In genomic region chr17:45655820-45656219, GRCm38 (mm10) we compare ENCODE assay signal across 9 mouse cellular contexts. TPM values are rescaled to one million over a fixed set of nuclear protein-coding genes. Genes with fewer than 3 reads are reported as not detected.
A peak's percentile ranks its signal among the peaks of the same experiment; 100 is the strongest.
DNase-seq lines count a peak whose midpoint lies in the region; ATAC-seq and TF ChIP-seq lines count a peak whose summit lies in the region.
"Had no signal": no experiment of that assay in that cellular context is flagged by ENCODE, and none has a peak within 500 bp of the region (broad histone marks: within the 10 kb centered on the region; RNA-seq: fewer than 3 reads in every experiment).

No protein-coding gene starts in this region.

- TF ChIP-seq EP300 in liver, postnatal 0 days (IDR thresholded peaks at IDR 0.05; ENCODE audit: low read depth) = no peak

- peak; percentile 8 to 36 for DNase-seq in kidney, postnatal 36 days
- DNase-seq in kidney, adult 11 months = no peak
- DNase-seq in ES-E14 (ENCODE audit: low read depth, low spot score) = peak; percentile 56
- peak; percentile 47 for DNase-seq in adipocyte (ENCODE audit: low spot score)
- peak; percentile 52 for DNase-seq in liver, postnatal 0 days
- no peak for DNase-seq in right cerebral cortex, adult 2 months (ENCODE audit: low spot score in 2 of 2)
- DNase-seq in left cerebral cortex, adult 8-10 months (ENCODE audit: low spot score in 2 of 2) = no peak
- DNase-seq: right cerebral cortex, postnatal 4 days had no signal

- H3K27ac ChIP-seq in ES-E14 (ENCODE audit: insufficient read depth, low read depth, low read length, poor library complexity, severe bottlenecking) = no peak overlapping the region
- H3K27ac ChIP-seq in liver, postnatal 0 days (ENCODE audit: low read depth) = no peak overlapping the region

- in situ Hi-C loops in ES-E14 (cut with MboI; ENCODE audit: low sequenced_read_pairs in 2 of 2, unreplicated experiment in 2 of 2) = no loop called here

- H3K27me3 ChIP-seq in liver, postnatal 0 days (ENCODE audit: insufficient read depth, low read length) = no peaks in the 10 kb centered on the region

- H3K4me1 ChIP-seq in ES-E14 (ENCODE audit: control insufficient read depth in 2 of 2, insufficient read depth in 2 of 2, low read length in 2 of 2, poor library complexity in 1 of 2) = peaks cover 0 to 3% of the 10 kb centered on the region in 2 experiments; a peak in 2 of 4 replicates
- no peaks in the 10 kb centered on the region for H3K4me1 ChIP-seq in liver, postnatal 0 days (ENCODE audit: insufficient read depth)

- 21% methylated on average over 6 of the region's 6 CpGs for WGBS in liver, postnatal 0 days (ENCODE audit: insufficient replicate concordance)

- TF ChIP-seq CTCF in liver, postnatal 0 days (IDR thresholded peaks at IDR 0.05; ENCODE audit: low read depth) = peak; percentile 69

- H3K36me3 ChIP-seq in ES-E14 (ENCODE audit: control insufficient read depth, insufficient read depth, low read length, poor library complexity, severe bottlenecking) = peaks cover 2% of the 10 kb centered on the region; the same call in 1 of the 2 replicates
- no peaks in the 10 kb centered on the region for H3K36me3 ChIP-seq in liver, postnatal 0 days (replicated peaks; ENCODE audit: insufficient read depth, low read length)

- ATAC-seq in liver, postnatal 0 days = peak; percentile 48; the same call in 1 of the 2 replicates

- no peak overlapping the region for H3K9ac ChIP-seq in ES-E14 (ENCODE audit: insufficient read depth, low read depth, low read length, poor library complexity, severe bottlenecking)
- no peak overlapping the region for H3K9ac ChIP-seq in liver, postnatal 0 days (replicated peaks)

- no peak overlapping the region for H3K4me2 ChIP-seq in liver, postnatal 0 days (ENCODE audit: low read depth, low read length)

- no peak overlapping the region for H3K4me3 ChIP-seq in ES-E14 (ENCODE audit: insufficient read depth in 1 of 2, low read depth in 1 of 2, low read length in 2 of 2, poor library complexity in 1 of 2, severe bottlenecking in 1 of 2)
- H3K4me3 ChIP-seq in liver, postnatal 0 days (ENCODE audit: low read depth, low read length) = no peak overlapping the region

- H3K9me3 ChIP-seq in ES-E14 (ENCODE audit: control insufficient read depth, insufficient read depth, low read depth, low read length) = no peaks in the 10 kb centered on the region
- no peaks in the 10 kb centered on the region for H3K9me3 ChIP-seq in liver, postnatal 0 days (ENCODE audit: low read length)

TF ChIP-seq in ES-E14, 5 proteins besides CTCF, POLR2A, EP300 and RAD21:
- TF ChIP-seq ZNF384 (IDR thresholded peaks at IDR 0.05; ENCODE audit: low read depth, low read length) (no peak), CHD2 (IDR thresholded peaks at IDR 0.05; ENCODE audit: low read depth, low read length) (no peak), ZC3H11A (IDR thresholded peaks at IDR 0.05; ENCODE audit: borderline replicate concordance, low read depth, low read length) (no peak), MAFK (IDR thresholded peaks at IDR 0.05; ENCODE audit: insufficient read depth, low read depth, low read length) (no peak)

RNA-seq across cellular contexts. Expression of gene Capn11, which starts 3.3 kb away (rescaled TPM):
- total RNA-seq in ES-E14 (2012; rRNA removed) = 0.48 TPM in 1 of 2 replicates, not detected in the other
- polyA plus RNA-seq in liver, postnatal 0 days (2015; fragmentation: Nextera tagmentation; extraction: Ambion mirVana) = not detected in 2 replicates
- total RNA-seq in left cerebral cortex, adult 8-10 months (2022) = 1 to 10 TPM in 1 of 4 experiments, under 1 TPM in 2, not detected in 1; 0.43 to 1.7 (median 0.54) TPM

RNA-seq across cellular contexts. Expression of gene Mrpl14, which starts 30.3 kb away (rescaled TPM):
- 39.2 and 48.2 TPM in 2 replicates for total RNA-seq in ES-E14 (2012; rRNA removed)
- 113 TPM in 2 replicates for polyA plus RNA-seq in liver, postnatal 0 days (2015; fragmentation: Nextera tagmentation; extraction: Ambion mirVana)
- 10 to 100 TPM; 40.5 to 45.5 (median 42.1) TPM for total RNA-seq in left cerebral cortex, adult 8-10 months (2022)

RNA-seq across cellular contexts. Expression of gene Tmem63b, which starts 30.9 kb away (rescaled TPM):
- total RNA-seq in ES-E14 (2012; rRNA removed) = 89.1 and 139 TPM in 2 replicates
- 15.1 and 16.9 TPM in 2 replicates for polyA plus RNA-seq in liver, postnatal 0 days (2015; fragmentation: Nextera tagmentation; extraction: Ambion mirVana)
- total RNA-seq in left cerebral cortex, adult 8-10 months (2022) = 100 to 1,000 TPM; 157 to 171 (median 165) TPM

RNA-seq across cellular contexts. Expression of gene Mymx, which starts 53.9 kb away (rescaled TPM):
- 66.0 and 95.3 TPM in 2 replicates for total RNA-seq in ES-E14 (2012; rRNA removed)
- polyA plus RNA-seq in liver, postnatal 0 days (2015; fragmentation: Nextera tagmentation; extraction: Ambion mirVana) = 0.19 TPM in 1 of 2 replicates, not detected in the other
- total RNA-seq in left cerebral cortex, adult 8-10 months (2022) = not detected
- total RNA-seq: heart, postnatal 14 days had no signal

RNA-seq across cellular contexts. Expression of gene Slc29a1, which starts 56.4 kb away (rescaled TPM):
- 321 and 677 TPM in 2 replicates for total RNA-seq in ES-E14 (2012; rRNA removed)
- polyA plus RNA-seq in liver, postnatal 0 days (2015; fragmentation: Nextera tagmentation; extraction: Ambion mirVana) = 83.0 and 91.6 TPM in 2 replicates
- total RNA-seq in left cerebral cortex, adult 8-10 months (2022) = 10 to 100 TPM; 27.4 to 32.1 (median 29.5) TPM

Comparison
In these comparisons a context has a peak if more than half of its experiments do, and no peak if none do; other contexts are left out.
1. DNase-seq: peak in kidney, postnatal 36 days (2 of 2), ES-E14 (single experiment), adipocyte (single experiment) and liver, postnatal 0 days (single experiment); none in kidney, adult 11 months (single experiment), right cerebral cortex, adult 2 months (0 of 2) and left cerebral cortex, adult 8-10 months (0 of 2).